Mouse (Mus musculus) bone marrow, adult 2 months (tissue): ENCODE results near the gene Emc10. TPM values are rescaled to one million over a fixed set of nuclear protein-coding genes. Genes with fewer than 3 reads are reported as not detected.
A peak's percentile ranks its signal among the peaks of the same experiment; 100 is the strongest.

Experiments used
- H3K27ac ChIP-seq: fragments of 200-500 bp; 2 replicates; pipeline ENCODE4 v1.5.1; 2012; ENCODE audit warnings: low read depth, mild to moderate bottlenecking, control low read depth, inconsistent platforms, low read length; ENCODE audit not compliant: control insufficient read depth, poor library complexity, insufficient read depth
- H3K4me1 ChIP-seq: fragments of 200-500 bp; 2 replicates; pipeline ENCODE4 v1.6.1; 2011; ENCODE audit warnings: low read length; ENCODE audit not compliant: control insufficient read depth, insufficient read depth
- H3K4me3 ChIP-seq: fragments of 200-500 bp; replicated peaks from 2 replicates; pipeline ENCODE3; 2011; ENCODE audit warnings: mild to moderate bottlenecking, low read depth, low read length, control low read depth; ENCODE audit not compliant: control insufficient read depth
- CTCF ChIP-seq: fragments of 200-500 bp; IDR thresholded peaks from 2 replicates; pipeline ENCODE4 v1.5.1; 2011; ENCODE audit warnings: low read length, control low read depth; ENCODE audit not compliant: control insufficient read depth, insufficient read depth
- POLR2A ChIP-seq: fragments of 200-500 bp; IDR thresholded peaks from 2 replicates; pipeline ENCODE4 v1.6.1; 2011; ENCODE audit warnings: low read depth, mild to moderate bottlenecking, control low read depth, low read length, borderline replicate concordance; ENCODE audit not compliant: control insufficient read depth
- WGBS: fragments of 180-500 bp; shearing (Covaris S2); methylation state at CpG from one replicate; pipeline ENCODE4 v1.1.7; 2018; 5-methylcytosine and 5-hydroxymethylcytosine counted together
- polyA plus RNA-seq: library from polyadenylated mRNA; stranded (reverse); fragments of >200 nt; gene quantifications from 2 replicates; pipeline ENCODE4 v1.2.4, GENCODE M21; 2011; ENCODE audit warnings: low replicate concordance; ENCODE audit not compliant: missing spikeins, insufficient read depth, insufficient read length

Gene Emc10
- polyA plus RNA-seq, 1 experiment: 58.8 TPM

DNA sequence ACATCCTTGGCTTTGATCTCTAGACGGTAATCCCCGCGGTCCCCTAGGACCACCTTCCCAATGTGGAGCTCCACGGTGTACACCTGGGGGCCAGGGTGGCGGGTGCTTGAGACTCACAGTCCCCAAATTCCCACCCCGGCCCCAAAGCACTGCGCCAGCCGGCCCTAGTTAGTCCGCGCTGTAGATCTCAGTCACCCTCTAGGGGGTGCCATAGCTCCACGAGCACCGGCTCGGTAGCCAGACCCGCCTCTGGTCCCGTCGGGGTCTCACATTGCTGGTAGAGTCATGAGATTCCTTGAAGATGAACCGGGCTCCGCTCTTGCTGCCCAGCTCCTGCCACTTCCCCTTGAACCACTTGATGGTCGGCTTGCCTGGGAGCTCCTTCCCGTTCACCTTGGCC is 25.4 kb upstream of the Emc10 start:
- Histone ChIP-seq H3K4me3 (no peak overlapping the region), H3K4me1 (peaks cover under 1% of the 10 kb centered on the region; the same call in 1 of the 2 replicates), H3K27ac (no peak overlapping the region)
- TF ChIP-seq POLR2A (no peak), CTCF (peak; percentile 76)
- 3% methylated on average over 20 of the region's 20 CpGs for WGBS

- no peak overlapping the region for H3K27ac ChIP-seq
- no peaks in the 10 kb centered on the region; the same call in 1 of the 2 replicates for H3K4me1 ChIP-seq
- H3K4me3 ChIP-seq: no peak overlapping the region
- TF ChIP-seq POLR2A (no peak), CTCF (no peak)
- WGBS: 43% methylated on average over 3 of the region's 3 CpGs
Measured at GRCm38 (mm10) chr7:44520990-44521389, 24.7 kb upstream of the Emc10 start.

DNA sequence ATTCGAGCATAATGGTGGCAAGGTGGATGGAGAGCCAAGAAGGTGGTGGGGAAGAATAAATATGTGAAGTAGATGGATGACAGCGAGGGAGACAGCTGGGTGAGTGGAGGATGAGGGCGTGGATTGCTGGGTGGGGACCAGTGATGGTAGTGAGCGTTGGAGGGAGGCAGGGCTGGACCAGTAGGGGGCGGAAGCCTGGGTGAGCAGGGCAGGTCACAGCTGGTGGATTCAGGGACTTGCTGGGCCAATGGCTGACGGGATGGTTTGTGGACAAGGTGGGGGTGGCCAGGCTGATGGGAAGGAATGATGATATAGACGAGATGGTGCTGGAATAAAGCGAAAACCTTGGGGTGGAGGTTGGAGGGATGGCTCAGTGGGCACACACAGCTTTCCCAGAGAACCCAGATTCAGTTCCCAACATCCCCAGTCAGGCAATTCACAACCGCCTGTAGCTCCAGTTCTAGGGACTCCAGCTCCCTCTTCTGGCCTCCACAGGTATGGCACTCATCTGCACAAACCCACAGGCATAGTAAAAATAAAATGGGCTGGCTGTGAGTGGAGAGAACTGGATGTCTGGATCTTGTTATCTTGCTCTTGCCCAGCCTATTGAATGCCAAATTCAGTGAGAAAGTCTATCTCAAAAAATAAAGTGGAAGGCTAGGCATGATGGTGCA is 23.0 kb upstream of the Emc10 start:
- TF ChIP-seq POLR2A (no peak), CTCF (peak; percentile 32; the same call in 1 of the 2 replicates)
- Histone ChIP-seq H3K4me1 (no peaks in the 10 kb centered on the region), H3K27ac (no peak overlapping the region), H3K4me3 (no peak overlapping the region)
- WGBS: 65% methylated on average over 9 of the region's 9 CpGs

DNA sequence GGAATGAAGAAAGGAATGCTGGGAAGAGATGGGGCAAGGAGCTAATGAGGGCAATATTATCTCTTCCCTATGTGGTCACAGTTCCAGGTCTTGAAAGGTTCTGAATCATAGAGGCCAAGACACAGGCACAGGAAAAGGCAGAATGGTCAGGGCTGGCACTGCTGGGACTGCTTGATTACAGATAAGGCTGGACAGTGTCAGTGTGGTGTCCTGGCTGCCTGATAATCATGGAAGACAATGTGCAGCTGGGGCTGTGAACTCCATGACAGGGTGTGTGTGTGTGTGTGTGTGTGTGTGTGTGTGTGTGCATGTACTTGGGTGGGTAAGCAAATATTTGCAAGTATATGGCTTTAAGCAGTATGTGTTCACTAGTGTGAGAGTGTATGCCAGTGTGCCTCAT is 11.2 kb upstream of the Emc10 start:
- no peak overlapping the region for H3K4me3 ChIP-seq
- no peaks in the 10 kb centered on the region for H3K4me1 ChIP-seq
- H3K27ac ChIP-seq: no peak overlapping the region
- TF ChIP-seq POLR2A (no peak), CTCF (no peak)

- TF ChIP-seq CTCF (peak; percentile 87), POLR2A (no peak)
Measured at GRCm38 (mm10) chr7:44501563-44502115, 5.3 kb upstream of the Emc10 start.

DNA sequence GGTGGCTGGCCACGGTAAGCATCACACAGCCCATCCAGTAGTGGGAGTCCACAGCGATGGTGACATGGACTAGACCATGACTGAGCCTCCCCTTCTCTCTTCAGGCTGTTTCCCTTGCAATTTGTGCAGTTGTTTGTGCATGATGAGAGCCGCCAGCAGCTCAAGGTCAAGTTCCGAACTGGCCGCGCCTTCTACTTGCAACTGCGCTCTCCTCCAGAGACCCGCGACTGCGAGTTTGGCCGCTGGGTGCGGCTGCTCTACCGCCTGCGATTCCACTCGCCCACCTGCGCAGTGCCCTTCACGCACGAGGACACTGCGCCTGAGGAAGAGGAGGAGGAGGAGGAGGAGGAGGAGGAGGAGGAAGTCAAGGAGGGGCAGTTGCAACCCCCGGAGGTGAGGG is 3.7 kb upstream of the Emc10 start:
- H3K27ac ChIP-seq: no peak overlapping the region

More at GRCm38 (mm10) chr7:44501563-44502115, 5.3 kb upstream of the Emc10 start:
- WGBS: 20% methylated on average over 5 of the region's 5 CpGs
- no peaks in the 10 kb centered on the region for H3K4me1 ChIP-seq
- no peak overlapping the region for H3K4me3 ChIP-seq
- no peak overlapping the region for H3K27ac ChIP-seq

DNA sequence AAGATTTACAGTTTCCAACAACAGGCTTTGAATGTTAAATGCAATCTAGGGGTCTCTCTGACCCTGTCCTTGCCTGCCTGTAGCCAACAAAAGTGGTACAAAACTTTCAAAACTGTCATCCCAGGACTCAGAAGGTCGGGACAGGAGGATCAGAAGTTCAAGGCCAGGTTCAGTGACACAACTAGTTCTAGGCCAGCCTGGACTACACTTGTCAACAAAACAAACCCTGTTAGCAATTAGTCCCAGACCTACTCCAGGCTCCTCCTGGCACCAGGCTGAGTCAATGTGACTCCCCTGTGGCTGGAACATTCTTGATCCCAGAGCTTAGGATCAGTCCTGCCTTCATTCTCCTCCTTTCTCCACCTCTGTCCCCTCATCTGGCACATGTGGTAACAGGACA is 2.6 kb upstream of the Emc10 start:
- 65% methylated on average over 1 of the region's 1 CpGs for WGBS
- no peak for TF ChIP-seq POLR2A
- TF ChIP-seq CTCF: no peak
- H3K4me3 ChIP-seq: no peak overlapping the region
- no peaks in the 10 kb centered on the region; the same call in 1 of the 2 replicates for H3K4me1 ChIP-seq
- H3K27ac ChIP-seq: no peak overlapping the region

More for the DNA sequence above, 3.7 kb upstream of the Emc10 start:
- H3K4me3 ChIP-seq: no peak overlapping the region
- 72% methylated on average over 20 of the region's 20 CpGs for WGBS
- H3K4me1 ChIP-seq: no peaks in the 10 kb centered on the region; the same call in 1 of the 2 replicates
- TF ChIP-seq CTCF (no peak), POLR2A (no peak)

DNA sequence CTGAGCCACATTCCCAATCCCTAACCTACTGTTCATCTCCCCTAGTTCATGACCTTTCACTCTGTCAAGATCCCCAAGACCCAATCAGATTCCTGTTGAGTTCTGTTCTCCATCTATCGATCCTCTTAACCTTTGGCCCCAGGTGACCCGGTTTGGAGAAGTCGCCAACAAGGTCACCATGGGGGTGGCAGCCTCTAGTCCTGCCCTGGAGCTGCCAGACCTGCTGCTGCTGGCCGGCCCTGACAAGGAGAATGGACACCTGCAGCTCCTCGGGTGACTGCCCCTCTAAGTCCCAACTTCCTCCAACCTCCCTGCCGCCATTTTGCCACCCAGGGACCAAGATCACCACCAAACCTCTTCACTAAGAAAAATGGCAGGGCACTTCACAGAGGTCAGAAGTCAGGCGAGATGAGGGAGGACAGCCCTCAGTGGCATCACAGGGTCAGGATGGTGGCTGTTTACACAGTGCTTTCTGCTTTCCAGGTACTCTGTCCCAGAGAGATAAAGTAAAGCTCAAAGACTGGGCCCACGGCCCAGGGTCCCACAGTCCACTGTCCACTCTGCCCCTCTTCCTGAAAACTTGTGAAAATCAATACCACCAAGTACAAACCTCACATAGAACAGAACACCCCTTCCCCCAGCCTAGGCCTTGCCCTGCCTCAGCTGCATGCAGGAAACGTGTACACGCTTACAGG is 1.2 kb upstream of the Emc10 start:
- no peak for TF ChIP-seq CTCF
- no peak for TF ChIP-seq POLR2A
- Histone ChIP-seq H3K4me1 (no peaks in the 10 kb centered on the region; the same call in 1 of the 2 replicates), H3K4me3 (no peak overlapping the region), H3K27ac (no peak overlapping the region; the same call in 1 of the 2 replicates)
- 86% methylated on average over 10 of the region's 10 CpGs for WGBS
